Mouse (Mus musculus) gastrocnemius, postnatal 14 days (tissue): ENCODE measurements around the gene Lactb. TPM values are rescaled to one million over a fixed set of nuclear protein-coding genes. Genes with fewer than 3 reads are reported as not detected.
"Not testable (repeated sequence)": the region's sequence is repeated elsewhere in the genome, so short reads cannot be mapped to it uniquely, and the experiment has no call there.

Source experiments
- DNase-seq: peaks from one replicate; pipeline ENCODE4 v3.0.0; 2021; ENCODE audit warnings: mixed read lengths
- intact Hi-C: fragments of 180-260 bp; cut with DNase I; formaldehyde crosslinking; loops from one replicate; pipeline ENCODE4 v1.15.1; 2025; ENCODE audit warnings: low total_unique reads
- total RNA-seq, 2 experiments: library from RNA; stranded (reverse); gene quantifications; 2 replicates each; pipeline ENCODE4 v1.2.3; 2021

Lactb gene
- total RNA-seq, 2 experiments from 2014 or later: 21.3 to 21.6 TPM

DNA sequence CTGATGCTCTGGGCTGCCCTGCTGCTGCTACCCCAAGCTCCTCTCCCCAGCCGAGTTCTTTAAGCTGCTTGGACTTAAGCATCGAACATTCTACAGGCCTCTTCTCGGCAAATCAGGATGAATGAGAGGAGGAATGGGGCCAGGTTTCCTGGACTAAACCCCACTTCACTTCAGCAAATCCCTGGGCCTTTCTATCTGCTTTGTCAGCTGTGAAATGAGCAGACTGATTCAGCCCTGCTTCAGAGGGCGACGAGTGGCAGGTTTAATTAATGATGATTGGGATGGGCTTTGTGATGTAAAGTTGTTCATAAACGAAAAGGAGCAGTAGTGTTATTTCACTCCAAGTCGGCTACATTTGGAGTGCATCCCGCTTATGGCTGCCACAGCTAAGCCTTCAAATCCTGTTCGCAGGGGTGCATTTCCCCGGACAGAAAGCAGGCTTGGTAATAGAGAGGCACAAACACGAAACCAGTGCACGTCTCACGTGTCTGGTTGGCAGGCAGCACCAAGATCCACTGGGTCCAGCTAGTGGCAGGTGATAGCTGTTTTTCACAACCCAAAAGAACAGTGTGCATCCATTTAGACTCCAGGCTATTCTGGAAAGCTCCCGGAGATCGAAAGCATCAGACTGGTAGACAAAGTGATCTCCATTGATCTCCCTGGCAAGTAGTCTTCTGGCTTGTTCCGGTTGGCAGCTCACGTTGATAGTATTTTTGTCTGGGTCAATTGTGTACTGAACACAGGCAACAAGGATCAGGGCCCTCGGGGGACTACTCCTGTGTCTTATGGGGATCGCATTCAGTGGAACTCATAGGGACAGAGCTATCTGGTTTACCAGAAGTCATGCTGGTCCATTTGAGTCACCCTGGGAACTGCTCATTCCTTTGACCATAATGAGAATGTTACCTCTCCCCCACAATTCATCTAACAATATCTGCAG lies 41.1 kb downstream of the Lactb start:
- no peak for DNase-seq

GRCm38 (mm10) chr9:66930351-66930750 lies 44.9 kb downstream of the Lactb start:
- intact Hi-C loops: loop anchor here (10.0 kb wide), 1 partner anchor 286 kb away; no protein-coding TSS in a partner anchor
- DNase-seq: no peak

More for the DNA sequence above, 41.1 kb downstream of the Lactb start:
- intact Hi-C loops: loop anchor here (10.0 kb wide), 1 partner anchor 289 kb away; no protein-coding TSS in a partner anchor

- intact Hi-C loops: no loop called here
- DNase-seq: no peak
Measured at GRCm38 (mm10) chr9:66927696-66928402, 47.4 kb downstream of the Lactb start.

- intact Hi-C loops: no loop called here
- no peak for DNase-seq
Measured at GRCm38 (mm10) chr9:66925853-66926252, 49.4 kb downstream of the Lactb start.

DNA sequence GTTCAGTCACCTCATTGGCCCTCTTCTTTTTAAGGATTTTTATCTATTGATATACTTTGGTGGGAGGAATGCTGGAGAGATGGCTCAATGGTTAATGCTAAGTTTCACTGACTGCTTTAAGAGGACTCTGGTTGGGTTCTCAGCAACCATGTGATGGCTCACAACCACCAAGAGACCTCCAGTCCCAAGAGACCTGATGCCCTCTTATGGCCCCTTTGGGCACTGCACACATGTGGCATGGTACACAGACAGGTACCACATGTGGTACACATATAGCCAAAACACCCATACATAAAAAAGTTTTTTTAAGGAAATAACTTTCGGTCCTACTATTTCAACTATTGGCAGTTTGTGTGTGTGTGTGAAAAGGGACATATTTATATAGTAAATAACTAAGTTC lies 53.2 kb downstream of the Lactb start:
- intact Hi-C loops: no loop called here

GRCm38 (mm10) chr9:66920488-66921279 lies 54.6 kb downstream of the Lactb start:
- DNase-seq: no peak
- intact Hi-C loops: no loop called here

More for the DNA sequence above, 53.2 kb downstream of the Lactb start:
- DNase-seq: no peak

GRCm38 (mm10) chr9:66919981-66920380 lies 55.3 kb downstream of the Lactb start:
- no peak for DNase-seq
- intact Hi-C loops: no loop called here

GRCm38 (mm10) chr9:66919382-66919971 lies 55.8 kb downstream of the Lactb start, which contains the start of gene Rab8b:
Gene Rab8b, minus strand, starts transcription at chr9:66919687.
- peak; percentile 99 for DNase-seq
- intact Hi-C loops: no loop called here

DNA sequence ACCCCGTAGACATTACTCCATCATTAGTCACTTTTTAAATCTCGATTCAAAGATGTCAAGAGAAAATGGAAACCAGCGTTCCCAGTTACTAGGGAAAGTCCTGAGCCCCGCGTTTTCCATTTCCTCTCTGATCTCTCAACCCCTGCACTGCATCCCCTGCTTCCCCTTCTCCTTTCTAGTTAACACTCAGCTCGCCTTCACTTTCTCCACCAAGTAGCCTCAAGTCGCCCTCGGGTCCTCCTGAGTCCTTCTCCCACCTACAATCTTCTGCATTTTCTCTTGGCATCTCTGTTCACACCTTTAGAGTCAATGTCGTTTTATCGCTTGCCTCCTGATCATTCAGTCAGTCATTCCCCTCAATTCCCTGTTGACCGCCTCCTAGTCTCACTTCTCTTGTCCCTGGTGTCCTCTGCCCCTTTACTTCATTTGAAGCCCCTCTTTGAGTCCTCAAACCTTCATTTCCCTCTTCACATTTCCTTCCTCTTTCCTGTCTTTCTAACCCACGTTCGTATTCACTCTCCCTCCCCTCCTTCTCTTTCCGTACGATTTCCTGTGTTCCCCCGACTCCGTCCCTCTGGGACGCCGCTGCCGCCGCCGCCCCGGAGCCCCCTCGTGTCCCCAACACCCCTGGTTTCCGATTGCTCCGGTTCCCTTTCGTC lies 56.5 kb downstream of the Lactb start:
- intact Hi-C loops: no loop called here
- no peak for DNase-seq

DNA sequence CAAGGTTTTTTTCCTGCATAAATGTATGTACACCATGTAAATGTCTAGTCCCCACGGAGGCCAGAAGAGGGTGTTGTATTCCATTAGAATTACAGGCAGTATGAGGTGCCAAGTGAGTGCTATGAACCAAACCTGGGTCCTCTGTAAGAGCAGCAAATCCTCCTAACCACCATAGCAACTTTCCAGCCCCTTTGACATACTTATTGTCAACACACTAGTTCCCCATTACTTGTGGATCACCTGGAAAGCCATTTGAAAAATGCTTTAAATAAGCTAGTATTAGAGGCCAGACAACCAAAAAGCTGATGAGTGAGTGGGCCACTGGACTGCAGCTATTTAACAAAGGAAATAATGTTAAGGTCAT lies 57.4 kb downstream of the Lactb start:
- intact Hi-C loops: no loop called here
- no peak for DNase-seq

DNA sequence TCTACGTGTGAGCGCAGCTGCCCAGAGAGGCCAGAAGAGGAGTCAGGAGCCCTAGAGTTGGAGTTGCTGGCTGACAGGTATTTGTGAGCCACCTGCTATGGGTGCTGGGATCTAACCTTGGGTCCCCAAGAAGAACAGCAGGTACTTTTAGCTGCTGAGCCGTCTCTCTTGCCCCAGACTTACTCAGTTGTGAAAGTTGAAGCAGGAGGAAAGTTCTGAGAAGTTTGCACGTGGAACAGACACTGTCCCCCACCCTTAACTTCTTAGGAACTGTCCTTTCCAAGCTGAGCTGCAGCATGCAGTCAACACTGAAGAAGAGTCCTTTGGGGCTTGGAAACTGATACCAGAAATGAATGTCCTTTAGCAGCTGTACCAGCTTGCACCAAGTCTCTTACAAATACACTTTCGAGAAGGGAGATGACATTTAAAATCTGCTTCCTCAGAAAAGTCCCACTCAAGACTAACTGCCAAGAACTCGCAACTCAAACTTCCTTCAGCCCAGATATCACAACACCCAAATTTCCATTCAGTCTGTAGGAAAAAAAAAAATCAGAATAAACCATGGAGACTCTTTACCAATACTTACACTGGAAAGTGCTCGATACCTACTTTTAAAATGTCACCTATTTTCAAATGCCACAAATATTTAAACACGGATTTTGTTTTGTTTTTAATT lies 57.9 kb downstream of the Lactb start:
- no peak for DNase-seq
- intact Hi-C loops: no loop called here

DNA sequence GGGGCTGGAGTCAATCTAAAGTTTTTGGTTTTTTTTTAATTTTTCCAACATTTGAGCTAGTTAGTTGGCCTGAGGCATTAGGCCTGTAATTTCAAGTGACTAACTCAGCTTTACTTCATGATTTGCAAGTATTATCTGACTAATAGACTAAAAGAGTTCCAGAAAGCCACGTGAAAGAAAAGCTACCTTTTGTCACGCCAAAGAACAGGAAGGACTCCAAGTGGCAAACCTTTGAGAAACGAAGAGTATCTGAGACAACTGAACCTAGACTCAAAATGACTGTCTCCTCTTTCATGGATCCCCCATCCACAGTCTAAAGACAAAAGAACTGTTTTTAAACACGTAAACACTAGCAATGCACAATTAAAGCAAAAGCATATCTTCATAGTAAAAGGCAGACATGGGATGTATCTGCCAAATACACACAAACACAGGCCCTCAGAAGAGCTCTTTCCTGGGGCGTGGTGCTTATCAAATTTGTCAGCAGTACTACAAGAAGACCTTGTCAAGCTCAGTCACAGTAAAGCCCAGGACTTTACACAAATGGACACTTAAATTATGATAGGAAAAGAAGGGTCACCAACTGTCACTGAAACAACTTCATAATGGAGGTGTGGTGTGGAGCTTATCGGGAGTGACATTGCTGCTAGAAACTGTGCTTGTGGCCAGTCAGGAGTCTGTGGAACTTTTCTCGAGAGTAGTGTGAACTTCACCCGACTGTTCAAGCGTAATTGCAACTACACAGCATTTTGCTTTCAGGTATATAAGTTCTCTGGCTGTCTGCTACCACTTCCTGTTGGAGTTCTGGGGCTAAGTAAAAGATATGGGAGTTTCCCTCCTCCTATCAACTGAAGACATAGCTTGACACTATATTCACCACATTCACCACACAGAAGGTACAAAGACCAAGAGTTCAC lies 59.2 kb downstream of the Lactb start:
- intact Hi-C loops: no loop called here
- DNase-seq: no peak

DNA sequence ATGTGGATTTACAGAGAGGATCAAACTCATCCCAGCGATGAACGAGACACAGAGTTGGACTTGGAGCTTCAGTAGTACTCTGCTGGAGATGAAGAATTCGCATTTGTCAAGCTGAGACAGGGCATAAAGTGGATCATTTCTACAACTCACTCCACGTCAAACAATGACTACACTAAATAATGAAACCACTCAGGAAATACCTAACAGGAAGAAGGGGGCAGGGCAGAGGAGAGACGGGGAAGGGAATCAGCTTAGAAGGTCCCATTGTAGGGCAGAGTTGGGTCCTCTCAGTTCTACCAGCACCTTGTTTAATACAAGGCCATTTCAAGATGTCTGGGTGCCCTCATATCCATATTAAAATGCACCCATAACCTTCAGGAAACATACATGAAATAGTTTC lies 59.9 kb downstream of the Lactb start:
- no peak for DNase-seq
- intact Hi-C loops: no loop called here

DNA sequence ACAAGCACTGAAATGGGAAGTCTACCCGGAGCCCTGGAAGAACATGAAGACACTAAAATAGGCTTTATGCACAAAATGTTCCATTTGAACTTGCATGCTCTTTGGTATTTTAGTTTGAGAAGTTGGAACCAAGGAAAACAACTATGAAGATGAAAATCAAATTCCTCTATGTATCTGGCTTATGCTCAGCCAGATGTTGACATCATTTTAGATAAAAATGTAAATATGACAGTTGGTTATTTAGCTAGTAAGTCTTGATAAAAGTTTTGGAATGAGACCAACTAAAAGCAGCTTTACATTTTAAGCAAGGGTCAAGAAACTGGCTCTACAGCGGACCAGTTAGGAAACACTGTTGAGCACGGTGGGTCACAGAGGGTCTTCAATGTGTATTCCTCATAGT lies 60.7 kb downstream of the Lactb start:
- no peak for DNase-seq
- intact Hi-C loops: no loop called here

- DNase-seq, intact Hi-C loops: not testable (repeated sequence)
Measured at GRCm38 (mm10) chr9:66913254-66913934, 61.9 kb downstream of the Lactb start.

DNA sequence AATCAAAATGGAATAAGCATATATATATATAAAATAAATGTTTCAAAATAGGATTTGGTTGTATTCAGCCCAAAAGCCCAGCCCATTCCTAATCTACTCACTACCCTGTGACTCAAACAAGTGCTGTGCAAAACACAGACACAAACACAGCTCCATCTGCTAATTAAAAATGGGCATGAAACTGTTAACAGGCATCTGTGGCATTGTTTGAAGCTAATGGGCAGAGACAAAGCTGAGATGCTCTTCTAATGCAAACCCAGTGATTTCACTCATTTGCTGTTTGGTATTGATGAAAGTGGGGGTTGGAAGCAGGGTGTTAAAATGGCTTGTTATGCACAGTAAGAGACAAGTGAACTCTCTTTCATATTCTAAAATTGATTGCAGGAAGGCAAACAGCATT lies 63.0 kb downstream of the Lactb start:
- intact Hi-C loops: no loop called here
- no peak for DNase-seq

- intact Hi-C loops: no loop called here
- no peak for DNase-seq
Measured at GRCm38 (mm10) chr9:66910677-66911076, 64.6 kb downstream of the Lactb start.
